Mouse (Mus musculus) adrenal gland (tissue): Measurements from ENCODE around the gene Msrb3.

Experiments
- intact Hi-C: fragments of 180-260 bp; cut with DNase I; formaldehyde crosslinking; loops from one replicate; pipeline ENCODE4 v1.15.1; 2025

Msrb3 gene

GRCm38 (mm10) chr10:120900096-120900495 lies 1.2 kb upstream of the Msrb3 start:
- intact Hi-C loops: no loop called here

DNA sequence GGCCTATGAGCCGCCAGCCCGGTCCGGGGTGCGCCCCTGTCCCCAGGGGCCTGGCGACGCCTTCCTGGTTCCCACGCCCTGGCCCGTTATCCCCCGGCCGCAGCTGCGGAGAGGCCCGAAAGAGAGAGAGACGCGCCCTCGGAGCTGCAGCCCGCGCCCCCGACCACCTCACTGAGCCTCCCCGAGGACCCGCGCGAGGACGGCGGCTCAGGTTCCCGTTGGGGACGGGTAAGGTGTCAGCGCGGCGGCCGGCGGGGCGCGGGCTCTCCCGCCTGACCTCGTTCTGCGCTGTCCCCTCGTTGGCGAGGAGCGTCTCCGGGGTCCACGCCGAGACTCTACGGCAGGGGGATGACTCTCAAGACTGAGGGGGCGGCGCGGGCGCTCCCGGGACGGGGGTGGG lies 544 bp downstream of the Msrb3 start:
- intact Hi-C loops: no loop called here

DNA sequence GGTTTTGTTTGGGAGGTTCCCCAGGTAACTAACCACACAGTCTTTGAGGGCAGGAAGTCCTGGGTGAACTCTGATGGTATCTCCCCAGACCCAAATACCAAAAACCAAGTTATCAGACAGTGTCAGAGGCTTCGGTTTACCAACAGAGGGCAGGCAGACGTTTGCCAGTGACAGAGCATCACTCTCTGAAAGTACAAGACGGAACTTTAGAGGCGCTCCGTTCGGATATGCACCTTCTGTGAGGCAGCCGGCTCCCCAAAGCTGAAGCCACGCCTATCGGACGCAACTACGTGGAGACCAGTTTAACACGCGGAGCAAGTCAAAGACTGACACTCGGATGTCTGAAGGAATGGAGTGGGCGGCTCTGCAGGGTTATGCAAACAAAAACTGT lies 3.0 kb downstream of the Msrb3 start:
- intact Hi-C loops: no loop called here

- intact Hi-C loops: no loop called here
Measured at GRCm38 (mm10) chr10:120894978-120895898, 3.7 kb downstream of the Msrb3 start.

- intact Hi-C loops: no loop called here
Measured at GRCm38 (mm10) chr10:120893938-120894337, 5.0 kb downstream of the Msrb3 start.

- intact Hi-C loops: no loop called here
Measured at GRCm38 (mm10) chr10:120891131-120891530, 7.8 kb downstream of the Msrb3 start.

GRCm38 (mm10) chr10:120890592-120890991 lies 8.3 kb downstream of the Msrb3 start:
- intact Hi-C loops: no loop called here

GRCm38 (mm10) chr10:120888531-120888930 lies 10.4 kb downstream of the Msrb3 start:
- intact Hi-C loops: no loop called here

GRCm38 (mm10) chr10:120884220-120884619 lies 14.7 kb downstream of the Msrb3 start:
- intact Hi-C loops: no loop called here

DNA sequence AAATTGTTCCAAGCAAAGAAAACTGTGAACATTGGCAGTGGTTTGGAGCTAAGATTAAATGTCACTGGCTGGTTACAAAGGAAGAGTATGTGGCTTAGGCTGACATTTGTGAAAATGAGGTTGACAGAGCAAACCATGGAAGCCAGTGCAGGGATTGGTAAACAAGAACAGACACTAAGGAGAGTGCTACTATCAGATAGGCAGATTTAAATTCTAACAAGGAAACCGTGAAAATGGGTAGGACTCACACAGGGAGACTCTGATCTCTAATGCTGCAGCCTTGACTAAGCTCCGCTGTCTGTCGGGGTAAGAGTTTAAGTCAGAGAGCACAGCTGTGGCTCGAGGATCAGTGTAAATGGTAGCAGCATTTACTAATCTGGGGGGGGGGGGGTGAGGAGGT lies 15.2 kb downstream of the Msrb3 start:
- intact Hi-C loops: no loop called here

DNA sequence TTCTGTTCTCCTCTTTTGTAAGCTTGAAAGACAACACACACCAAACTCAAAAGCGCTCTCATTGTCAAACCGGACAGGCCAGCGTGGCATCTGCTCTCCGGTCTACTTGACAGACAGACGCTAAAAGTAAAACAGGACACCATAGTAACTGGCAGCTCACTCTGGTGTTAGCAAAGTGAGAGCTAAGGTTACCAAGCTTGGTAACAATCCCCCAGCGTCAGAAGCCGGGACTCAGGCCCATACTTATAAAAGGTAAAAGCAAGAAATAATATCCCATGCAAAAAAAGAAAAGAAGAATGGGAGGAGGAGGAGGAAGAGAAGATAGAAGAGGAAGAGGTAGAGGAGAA lies 15.9 kb downstream of the Msrb3 start:
- intact Hi-C loops: no loop called here

DNA sequence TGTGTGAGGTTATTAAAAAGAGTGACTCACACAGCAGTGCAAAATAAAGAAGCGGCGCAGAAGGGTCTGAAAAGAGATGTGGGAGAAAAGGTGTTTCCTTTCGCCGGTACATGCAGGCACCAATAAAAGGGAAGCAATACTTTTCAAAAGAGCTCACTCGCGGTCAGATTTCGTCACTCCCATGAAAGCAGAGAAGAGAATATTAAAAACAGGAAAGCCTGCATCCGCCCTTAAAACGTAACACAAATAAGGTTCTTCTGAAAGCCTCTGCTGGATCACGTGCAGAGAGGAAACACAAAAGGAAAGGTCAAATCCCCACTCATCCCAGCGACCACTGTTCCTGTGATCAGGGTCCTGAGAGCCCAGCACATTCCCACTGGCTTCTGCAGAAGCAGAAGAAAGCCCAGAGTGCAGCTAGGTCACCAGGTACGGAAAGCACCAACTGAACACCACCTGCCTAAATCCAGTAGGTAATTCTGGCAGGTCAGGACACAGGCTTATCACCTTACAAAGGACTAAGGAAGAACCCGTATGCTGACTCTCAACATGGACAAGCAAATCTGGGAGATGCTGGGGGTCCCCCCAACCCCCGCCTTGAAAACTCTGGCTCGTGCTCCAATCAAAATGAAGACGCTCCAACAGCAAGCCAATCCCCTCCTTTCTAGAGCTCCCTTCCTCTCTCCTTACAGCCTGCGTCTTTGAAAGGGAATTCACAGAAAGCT lies 16.4 kb downstream of the Msrb3 start:
- intact Hi-C loops: no loop called here

DNA sequence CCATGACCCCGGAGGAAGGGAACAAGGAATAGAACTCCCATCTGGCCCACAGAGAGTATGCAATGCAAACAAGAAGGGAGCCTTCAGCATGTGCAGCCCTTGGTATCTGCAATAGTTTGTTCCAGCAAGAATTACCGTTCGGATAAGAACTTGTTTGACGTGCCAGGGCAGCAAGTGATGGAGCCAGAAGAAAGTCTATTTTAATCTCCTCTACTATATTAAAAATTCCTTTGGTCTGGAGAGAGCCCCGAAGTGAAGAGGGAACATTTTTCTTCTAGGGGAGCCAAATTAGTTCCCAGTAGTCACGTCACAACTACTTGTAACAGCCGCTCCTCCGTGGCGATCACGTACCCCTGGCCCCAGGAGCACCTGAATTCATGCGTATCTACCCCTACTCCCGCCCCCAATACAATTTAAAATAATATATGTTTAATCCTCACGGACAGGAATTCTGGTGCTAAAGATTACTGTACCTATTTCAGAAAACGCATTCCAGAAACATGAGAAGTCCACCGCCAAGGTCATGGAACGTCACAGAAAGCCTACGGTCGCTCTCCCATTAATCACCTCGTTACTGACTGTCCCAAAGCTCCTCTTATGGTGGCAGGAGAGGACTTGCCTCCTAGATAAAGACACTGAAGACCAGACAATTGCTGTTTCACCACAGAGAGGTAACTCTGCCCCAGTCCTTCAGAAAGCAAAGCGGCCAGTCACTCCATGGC lies 22.2 kb downstream of the Msrb3 start:
- intact Hi-C loops: no loop called here

- intact Hi-C loops: no loop called here
Measured at GRCm38 (mm10) chr10:120875672-120876463, 23.0 kb downstream of the Msrb3 start.

GRCm38 (mm10) chr10:120874261-120874660 lies 24.6 kb downstream of the Msrb3 start:
- intact Hi-C loops: loop anchor here (5.0 kb wide), 2 partner anchors 287 to 567 kb away; no protein-coding TSS in a partner anchor

DNA sequence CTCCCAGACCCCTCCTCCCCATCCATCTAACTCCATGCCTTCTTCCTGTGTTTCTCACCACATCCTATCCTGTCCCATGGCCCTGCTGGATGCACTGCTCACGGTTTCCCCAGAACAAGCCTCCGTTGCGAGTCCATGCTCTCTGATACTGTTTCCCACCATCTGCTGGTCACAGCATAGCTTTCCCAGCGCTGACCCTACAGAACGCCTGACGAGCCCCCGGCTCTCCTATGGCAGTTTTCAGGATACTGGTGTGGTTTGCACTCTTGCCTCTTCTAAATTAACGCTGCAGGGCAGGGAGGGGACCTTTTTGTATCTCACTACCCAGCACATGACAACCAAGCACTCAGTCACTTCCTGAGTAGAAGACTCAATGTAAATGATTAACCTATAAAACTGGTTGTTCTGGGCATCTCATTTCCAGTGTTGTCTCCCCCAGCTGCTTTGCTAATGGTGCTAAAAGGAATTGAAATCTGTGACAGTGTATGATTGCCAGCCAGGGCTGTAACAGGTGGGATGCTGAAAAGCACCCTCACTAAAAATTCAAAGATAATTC lies 25.2 kb downstream of the Msrb3 start:
- intact Hi-C loops: loop anchor here (5.0 kb wide), 2 partner anchors 286 to 566 kb away; no protein-coding TSS in a partner anchor

DNA sequence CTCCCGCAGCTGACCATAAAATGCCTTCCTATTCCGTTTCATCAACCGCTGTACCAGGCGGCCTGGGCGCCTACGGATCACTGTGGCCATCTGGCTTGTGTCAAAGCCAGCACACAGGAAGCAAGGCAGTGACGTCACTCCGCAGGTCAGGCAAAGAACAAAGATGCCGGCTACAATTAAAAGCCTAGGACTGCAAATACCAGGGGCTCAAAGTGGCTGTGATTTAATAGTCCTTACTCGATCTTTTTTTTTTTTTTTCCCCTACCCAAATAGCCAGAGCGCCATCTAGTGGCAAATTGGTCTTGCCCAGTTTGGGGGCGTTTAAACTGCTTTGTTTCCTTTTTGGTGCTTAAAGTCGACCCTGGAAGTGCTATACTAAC lies 26.4 kb downstream of the Msrb3 start:
- intact Hi-C loops: loop anchor here (5.0 kb wide), 2 partner anchors 285 to 565 kb away; no protein-coding TSS in a partner anchor

- intact Hi-C loops: loop anchor here (5.0 kb wide), 2 partner anchors 285 to 565 kb away; no protein-coding TSS in a partner anchor
Measured at GRCm38 (mm10) chr10:120871630-120872482, 27.0 kb downstream of the Msrb3 start.

GRCm38 (mm10) chr10:120871096-120871495 lies 27.8 kb downstream of the Msrb3 start:
- intact Hi-C loops: loop anchor here (5.0 kb wide), 2 partner anchors 284 to 564 kb away; no protein-coding TSS in a partner anchor
